Mouse (Mus musculus) cortical plate, adult 2 months (tissue): ENCODE data around the gene Gprc5c.

Experiments
- CTCF ChIP-seq: fragments of 200-500 bp; IDR thresholded peaks from 2 replicates; pipeline ENCODE4 v1.5.1; 2011; ENCODE audit warnings: mild to moderate bottlenecking, control low read depth, low read length; ENCODE audit not compliant: insufficient read depth; ENCODE audit errors: extremely low read depth
- POLR2A ChIP-seq: fragments of 200-500 bp; IDR thresholded peaks from 2 replicates; pipeline ENCODE4 v1.6.1; 2011; ENCODE audit warnings: mild to moderate bottlenecking, low read length, control low read depth; ENCODE audit not compliant: insufficient read depth; ENCODE audit errors: extremely low read depth

DNA sequence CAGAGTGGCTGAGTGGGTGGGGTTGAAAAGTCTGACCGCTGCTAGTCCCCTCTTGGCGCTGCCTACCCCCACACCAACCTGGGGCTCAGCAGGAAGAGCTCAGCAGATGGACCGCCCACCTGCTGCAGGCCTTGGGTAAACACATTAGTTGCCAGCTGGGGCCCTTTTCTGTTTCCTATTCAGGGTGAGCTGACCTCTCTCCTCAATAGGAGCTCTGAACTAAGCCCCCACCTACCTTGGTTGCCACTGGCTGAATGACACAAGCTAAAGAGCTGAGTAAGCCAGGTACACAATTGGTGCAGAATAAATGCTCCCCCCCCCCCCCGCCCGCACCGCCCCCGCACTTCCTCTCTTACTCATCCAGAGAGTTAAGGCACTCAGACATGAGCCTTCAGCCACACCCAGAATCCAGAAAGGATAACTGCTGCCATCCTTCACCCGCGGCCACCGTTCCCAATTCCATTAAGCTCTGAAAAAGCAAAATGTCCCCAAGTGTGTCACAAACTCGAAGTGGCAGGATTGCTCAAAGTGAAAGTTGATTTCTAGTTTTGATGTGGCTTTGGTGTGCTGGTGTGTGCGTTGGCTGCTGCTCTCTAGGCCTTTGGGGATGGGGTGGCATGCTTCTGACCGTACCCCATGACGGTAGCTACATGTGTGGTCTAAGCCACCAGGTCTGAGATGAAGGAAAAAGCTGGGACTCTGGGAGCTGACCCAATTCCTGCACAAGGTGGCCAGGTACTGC lies 43.1 kb upstream of the Gprc5c start:
- TF ChIP-seq CTCF (no peak), POLR2A (no peak)
